Mouse (Mus musculus): ENCODE data around the gene Myo10. TPM values are rescaled to one million over a fixed set of nuclear protein-coding genes. Genes with fewer than 3 reads are reported as not detected.

Gene Myo10
- polyA plus RNA-seq, 1 experiment from 2014 or later, result 38.0 TPM

DNA sequence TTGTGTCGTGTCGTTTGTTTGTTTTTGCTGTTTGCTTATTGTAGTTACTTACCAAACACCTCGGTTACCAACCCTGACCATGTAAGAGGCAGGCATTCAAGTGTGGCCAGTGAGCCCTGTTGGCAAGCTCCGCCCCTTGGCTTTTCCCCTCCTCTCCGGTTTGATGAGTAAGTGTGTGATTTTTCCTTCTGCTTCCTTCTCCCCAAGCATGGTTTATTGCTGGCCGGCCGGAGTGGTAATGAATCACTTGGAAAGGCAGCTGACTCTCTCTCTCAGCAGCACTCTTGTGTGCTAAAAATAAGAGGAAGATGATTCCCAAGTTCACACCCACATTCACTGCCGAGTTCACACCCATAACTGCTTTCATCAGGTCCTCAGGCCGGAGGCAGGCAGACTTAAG is 15.4 kb downstream of the Myo10 start:
- no peak overlapping the region for H3K4me3 ChIP-seq
- no peaks in the 10 kb centered on the region for H3K9me3 ChIP-seq
- H3K4me1 ChIP-seq, result peaks cover 88% of the 10 kb centered on the region
- no peaks in the 10 kb centered on the region for H3K27me3 ChIP-seq
- ATAC-seq (ENCODE audit: borderline replicate concordance, extremely low read depth, low FRiP score, low TSS enrichment), result no peak
- no peak overlapping the region for H3K4me2 ChIP-seq
- WGBS, result 44% methylated on average over 9 of the region's 9 CpGs
- H3K27ac ChIP-seq, result no peak overlapping the region
- H3K36me3 ChIP-seq, result no peaks in the 10 kb centered on the region
- no peak overlapping the region for H3K9ac ChIP-seq

- peaks cover 86% of the 10 kb centered on the region for H3K4me1 ChIP-seq
- H3K9me3 ChIP-seq, result no peaks in the 10 kb centered on the region
- no peak overlapping the region for H3K9ac ChIP-seq
- H3K4me2 ChIP-seq, result no peak overlapping the region
- peak overlapping the region; percentile 56 for H3K27ac ChIP-seq
- ATAC-seq (ENCODE audit: borderline replicate concordance, extremely low read depth, low FRiP score, low TSS enrichment), result peak; percentile 29; the same call in 1 of the 2 replicates
- WGBS, result 53% methylated on average over 5 of the region's 5 CpGs
- no peaks in the 10 kb centered on the region for H3K27me3 ChIP-seq
- no peak overlapping the region for H3K4me3 ChIP-seq
- no peaks in the 10 kb centered on the region for H3K36me3 ChIP-seq
These were observed 16.9 kb downstream of the Myo10 start for GRCm38 (mm10) chr15:25639217-25639616.

- H3K9ac ChIP-seq, result no peak overlapping the region
- H3K4me3 ChIP-seq, result no peak overlapping the region
- 61% methylated on average over 12 of the region's 12 CpGs for WGBS
- peaks cover 91% of the 10 kb centered on the region for H3K4me1 ChIP-seq
- no peaks in the 10 kb centered on the region for H3K27me3 ChIP-seq
- H3K27ac ChIP-seq, result peak overlapping the region; percentile 69
- H3K4me2 ChIP-seq, result no peak overlapping the region
- H3K36me3 ChIP-seq, result no peaks in the 10 kb centered on the region
- H3K9me3 ChIP-seq, result no peaks in the 10 kb centered on the region
- ATAC-seq (ENCODE audit: borderline replicate concordance, extremely low read depth, low FRiP score, low TSS enrichment), result no peak
These were observed 18.8 kb downstream of the Myo10 start for GRCm38 (mm10) chr15:25640840-25641752.

GRCm38 (mm10) chr15:25642214-25643058 is 20.1 kb downstream of the Myo10 start:
- WGBS, result 16% methylated on average over 9 of the region's 9 CpGs

DNA sequence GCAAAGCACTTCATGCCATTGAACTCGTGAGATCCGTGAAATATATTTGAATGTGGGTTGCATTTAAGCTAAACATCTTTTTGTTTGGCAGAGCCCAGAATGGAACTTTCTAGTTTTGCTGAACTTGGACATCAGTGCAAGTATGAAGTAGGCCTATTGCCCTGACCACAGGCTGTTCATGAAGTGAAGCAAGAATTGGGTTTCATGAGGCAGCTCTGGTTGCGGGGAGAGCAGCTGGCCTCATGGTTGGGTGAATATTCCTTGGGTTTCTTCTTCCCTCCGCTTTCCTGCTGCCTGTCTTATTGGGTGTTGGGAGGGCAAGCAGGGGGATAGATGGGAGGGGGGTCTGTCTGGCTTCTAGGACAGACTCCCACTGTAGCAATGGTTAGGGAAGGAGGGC is 23.5 kb downstream of the Myo10 start:
- Histone ChIP-seq H3K27me3 (no peaks in the 10 kb centered on the region), H3K4me3 (no peak overlapping the region), H3K36me3 (no peaks in the 10 kb centered on the region), H3K9ac (no peak overlapping the region), H3K27ac (0 out of 2 replicates have a peak overlapping the region, but pooled peaks have one; percentile 25), H3K9me3 (no peaks in the 10 kb centered on the region), H3K4me2 (no peak overlapping the region), H3K4me1 (peaks cover 69% of the 10 kb centered on the region)
- ATAC-seq (ENCODE audit: borderline replicate concordance, extremely low read depth, low FRiP score, low TSS enrichment), result no peak
- 79% methylated on average over 4 of the region's 4 CpGs for WGBS

More at GRCm38 (mm10) chr15:25642214-25643058, 20.1 kb downstream of the Myo10 start:
- Histone ChIP-seq H3K27me3 (no peaks in the 10 kb centered on the region), H3K36me3 (no peaks in the 10 kb centered on the region), H3K9me3 (no peaks in the 10 kb centered on the region), H3K4me3 (no peak overlapping the region), H3K27ac (peak overlapping the region; percentile 69), H3K4me1 (peaks cover 89% of the 10 kb centered on the region), H3K4me2 (peak overlapping the region; percentile 12), H3K9ac (no peak overlapping the region)
- peak; percentile 40; the same call in 1 of the 2 replicates for ATAC-seq (ENCODE audit: borderline replicate concordance, extremely low read depth, low FRiP score, low TSS enrichment)

- no peaks in the 10 kb centered on the region for H3K36me3 ChIP-seq
- WGBS, result 92% methylated on average over 2 of the region's 2 CpGs
- peak overlapping the region; percentile 72; the same call in 1 of the 2 replicates for H3K27ac ChIP-seq
- no peak overlapping the region for H3K9ac ChIP-seq
- ATAC-seq (ENCODE audit: borderline replicate concordance, extremely low read depth, low FRiP score, low TSS enrichment), result no peak
- H3K9me3 ChIP-seq, result no peaks in the 10 kb centered on the region
- no peak overlapping the region for H3K4me2 ChIP-seq
- peaks cover 56% of the 10 kb centered on the region for H3K4me1 ChIP-seq
- H3K27me3 ChIP-seq, result no peaks in the 10 kb centered on the region
- H3K4me3 ChIP-seq, result no peak overlapping the region
These were observed 26.0 kb downstream of the Myo10 start for GRCm38 (mm10) chr15:25648287-25648686.

DNA sequence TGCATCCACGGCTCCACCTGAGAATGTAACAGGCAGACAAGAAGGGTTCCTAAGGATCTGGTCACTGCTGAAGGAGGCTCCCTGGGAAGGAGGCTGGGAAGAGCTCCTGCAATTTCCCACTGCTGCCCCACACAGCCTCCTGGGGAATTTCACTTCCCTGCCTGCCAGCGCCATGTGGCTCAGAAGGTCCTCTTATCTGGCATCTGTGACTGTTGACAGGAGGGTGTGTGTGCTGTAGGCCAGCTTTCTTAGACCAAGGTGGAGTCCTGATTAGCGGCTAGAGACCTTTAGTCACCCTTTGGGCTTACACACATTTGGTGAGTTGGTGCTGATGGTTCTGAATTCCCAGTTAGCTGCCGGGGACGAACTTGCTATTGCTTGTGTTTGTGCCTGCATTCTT is 28.0 kb downstream of the Myo10 start:
- Histone ChIP-seq H3K4me1 (peaks cover 42% of the 10 kb centered on the region), H3K36me3 (no peaks in the 10 kb centered on the region), H3K27me3 (no peaks in the 10 kb centered on the region), H3K9me3 (no peaks in the 10 kb centered on the region), H3K4me2 (no peak overlapping the region), H3K9ac (no peak overlapping the region), H3K4me3 (no peak overlapping the region), H3K27ac (no peak overlapping the region)
- no peak for ATAC-seq (ENCODE audit: borderline replicate concordance, extremely low read depth, low FRiP score, low TSS enrichment)
- WGBS, result 46% methylated on average over 5 of the region's 5 CpGs

- no peaks in the 10 kb centered on the region for H3K36me3 ChIP-seq
- 69% methylated on average over 7 of the region's 7 CpGs for WGBS
- H3K27me3 ChIP-seq, result no peaks in the 10 kb centered on the region
- H3K9me3 ChIP-seq, result no peaks in the 10 kb centered on the region
- H3K4me1 ChIP-seq, result peaks cover 27% of the 10 kb centered on the region
- H3K9ac ChIP-seq, result no peak overlapping the region
- no peak overlapping the region for H3K4me3 ChIP-seq
- no peak for ATAC-seq (ENCODE audit: borderline replicate concordance, extremely low read depth, low FRiP score, low TSS enrichment)
- H3K27ac ChIP-seq, result no peak overlapping the region
- H3K4me2 ChIP-seq, result no peak overlapping the region
These were observed 29.5 kb downstream of the Myo10 start for GRCm38 (mm10) chr15:25651820-25652219.

DNA sequence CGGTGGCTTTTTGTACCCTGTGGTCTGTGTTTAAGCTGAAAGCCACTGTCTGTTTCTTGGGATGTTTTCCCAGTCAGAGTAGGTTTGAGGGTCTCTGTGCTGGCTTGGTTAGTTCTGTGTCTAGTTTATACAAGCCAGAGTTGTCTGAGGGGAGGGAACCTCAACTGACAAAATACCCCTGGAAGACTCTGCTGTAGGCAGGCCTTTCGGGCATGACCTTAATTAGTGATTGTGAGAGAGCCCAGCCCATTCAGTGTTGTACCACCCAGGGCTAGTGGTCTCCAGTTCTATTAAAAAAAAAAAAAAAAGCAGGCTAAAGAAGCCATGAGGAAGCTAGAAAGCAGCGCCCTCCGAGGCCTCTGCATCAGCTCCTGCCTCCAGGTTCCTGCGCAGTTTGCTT is 30.0 kb downstream of the Myo10 start:
- 78% methylated on average over 5 of the region's 5 CpGs for WGBS

GRCm38 (mm10) chr15:25652933-25653332 is 30.6 kb downstream of the Myo10 start:
- Histone ChIP-seq H3K9ac (no peak overlapping the region), H3K4me1 (peaks cover 21% of the 10 kb centered on the region), H3K36me3 (no peaks in the 10 kb centered on the region), H3K27me3 (no peaks in the 10 kb centered on the region), H3K4me2 (no peak overlapping the region), H3K4me3 (no peak overlapping the region), H3K9me3 (no peaks in the 10 kb centered on the region), H3K27ac (no peak overlapping the region)
- WGBS, result 67% methylated on average over 6 of the region's 6 CpGs
- ATAC-seq (ENCODE audit: borderline replicate concordance, extremely low read depth, low FRiP score, low TSS enrichment), result no peak

More for the DNA sequence above, 30.0 kb downstream of the Myo10 start:
- peaks cover 25% of the 10 kb centered on the region for H3K4me1 ChIP-seq
- H3K4me3 ChIP-seq, result no peak overlapping the region
- H3K27me3 ChIP-seq, result no peaks in the 10 kb centered on the region
- no peaks in the 10 kb centered on the region for H3K36me3 ChIP-seq
- H3K9ac ChIP-seq, result no peak overlapping the region
- ATAC-seq (ENCODE audit: borderline replicate concordance, extremely low read depth, low FRiP score, low TSS enrichment), result no peak
- H3K9me3 ChIP-seq, result no peaks in the 10 kb centered on the region
- H3K4me2 ChIP-seq, result no peak overlapping the region
- no peak overlapping the region for H3K27ac ChIP-seq

DNA sequence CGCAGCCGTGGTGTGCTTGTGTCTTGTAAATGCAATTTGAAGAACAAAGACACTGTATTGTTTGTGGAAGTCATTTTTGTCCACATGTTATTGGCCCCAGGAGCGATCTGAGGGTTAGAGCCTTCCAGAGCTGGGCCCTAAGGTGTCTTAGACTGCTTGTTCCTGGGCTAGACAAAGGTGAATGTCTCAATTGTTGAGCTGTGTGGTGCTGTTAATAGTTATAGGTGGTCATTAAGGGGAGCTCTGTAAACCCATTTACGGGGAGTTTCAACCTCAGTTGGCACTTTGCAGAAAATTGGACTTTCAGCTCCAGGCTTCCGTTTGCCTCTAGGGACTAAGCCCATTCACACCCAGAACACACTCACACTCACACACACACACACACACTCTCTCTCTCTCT is 31.4 kb downstream of the Myo10 start:
- H3K4me2 ChIP-seq, result no peak overlapping the region
- H3K9me3 ChIP-seq, result no peaks in the 10 kb centered on the region
- H3K36me3 ChIP-seq, result no peaks in the 10 kb centered on the region
- no peaks in the 10 kb centered on the region for H3K27me3 ChIP-seq
- no peak for ATAC-seq (ENCODE audit: borderline replicate concordance, extremely low read depth, low FRiP score, low TSS enrichment)
- no peak overlapping the region for H3K9ac ChIP-seq
- H3K4me1 ChIP-seq, result peaks cover 20% of the 10 kb centered on the region
- H3K4me3 ChIP-seq, result no peak overlapping the region
- WGBS, result 74% methylated on average over 5 of the region's 5 CpGs
- no peak overlapping the region for H3K27ac ChIP-seq

Measured in lung, embryonic 15.5 days (tissue).